Mouse (Mus musculus) left cerebral cortex, postnatal 10 days (tissue): ENCODE measurements around the gene Ehbp1. TPM values are rescaled to one million over a fixed set of nuclear protein-coding genes. Genes with fewer than 3 reads are reported as not detected.
A peak's percentile ranks its signal among the peaks of the same experiment; 100 is the strongest.

Experiments used
- DNase-seq, 2 experiments: peaks; one replicate each; pipeline ENCODE4 v3.0.0; 2021 to 2022; ENCODE audit warnings: low spot score in 2 of 2, mixed read lengths in 1 of 2; ENCODE audit errors: extremely low spot score in 1 of 2
- intact Hi-C: fragments of 180-260 bp; cut with DNase I; formaldehyde crosslinking; loops from one replicate; pipeline ENCODE4 v1.15.1; 2025
- total RNA-seq, 2 experiments: library from RNA; stranded (reverse); gene quantifications; 2 replicates each; pipeline ENCODE4 v1.2.3; 2021

Gene Ehbp1
- total RNA-seq, 2 experiments from 2014 or later = 66.2 to 68.6 TPM

DNA sequence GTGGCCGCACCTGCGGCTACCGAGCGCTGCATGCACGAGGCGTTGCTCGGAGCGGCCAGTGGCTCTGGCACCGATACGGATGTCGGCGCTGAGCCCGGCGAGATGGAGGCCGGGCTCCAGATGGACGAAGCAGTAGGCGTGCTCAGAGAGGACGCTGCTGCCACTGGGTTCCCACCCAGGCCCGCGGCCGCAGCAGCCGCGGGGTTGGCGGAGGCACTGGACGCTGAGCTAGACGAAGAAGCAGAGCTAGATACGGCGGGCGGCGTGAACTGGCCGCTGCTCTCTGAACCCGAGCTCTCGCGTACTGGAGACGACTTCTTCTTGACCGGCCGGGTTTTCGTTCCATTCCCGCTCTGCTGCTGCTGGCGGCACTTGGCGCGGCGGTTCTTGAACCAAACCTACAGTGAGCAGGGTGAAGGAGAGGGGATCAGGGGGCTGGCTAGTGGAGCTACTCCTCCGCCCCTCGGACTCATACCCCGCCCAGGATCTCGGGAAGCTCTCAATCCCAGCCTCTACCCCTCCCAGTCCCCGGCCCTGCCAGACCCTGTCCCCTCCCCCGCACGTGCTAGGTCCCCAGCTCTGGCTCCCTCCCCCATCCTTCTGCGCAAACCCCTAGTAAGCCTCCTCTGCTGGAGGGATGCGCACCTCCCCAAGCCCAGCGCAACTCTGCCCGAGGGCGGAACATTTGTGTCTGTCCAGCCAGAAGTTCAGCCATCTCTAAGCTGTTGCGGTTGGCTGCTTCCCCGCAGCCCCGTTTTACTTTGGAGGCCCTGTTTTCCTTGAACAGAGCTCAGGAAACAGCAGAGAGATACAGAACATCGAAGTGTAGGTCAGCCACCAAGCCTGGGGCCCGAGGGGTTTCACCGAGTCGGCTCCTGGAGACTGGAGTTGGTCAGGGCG lies 345.2 kb downstream of the Ehbp1 start:
- DNase-seq = peak; percentile 34 to 73
- intact Hi-C loops = loop anchor here (10.0 kb wide), 1 partner anchor 618 kb away; no protein-coding TSS in a partner anchor

GRCm38 (mm10) chr11:21996325-21996647 lies 345.8 kb downstream of the Ehbp1 start:
- intact Hi-C loops = loop anchor here (10.0 kb wide), 1 partner anchor 619 kb away; no protein-coding TSS in a partner anchor
- DNase-seq = no peak

- no peak for DNase-seq
- intact Hi-C loops = loop anchor here (2.0 to 10.0 kb wide), 2 partner anchors 207 to 619 kb away; no protein-coding TSS in a partner anchor
Observed at GRCm38 (mm10) chr11:21995534-21996324, 346.4 kb downstream of the Ehbp1 start.

DNA sequence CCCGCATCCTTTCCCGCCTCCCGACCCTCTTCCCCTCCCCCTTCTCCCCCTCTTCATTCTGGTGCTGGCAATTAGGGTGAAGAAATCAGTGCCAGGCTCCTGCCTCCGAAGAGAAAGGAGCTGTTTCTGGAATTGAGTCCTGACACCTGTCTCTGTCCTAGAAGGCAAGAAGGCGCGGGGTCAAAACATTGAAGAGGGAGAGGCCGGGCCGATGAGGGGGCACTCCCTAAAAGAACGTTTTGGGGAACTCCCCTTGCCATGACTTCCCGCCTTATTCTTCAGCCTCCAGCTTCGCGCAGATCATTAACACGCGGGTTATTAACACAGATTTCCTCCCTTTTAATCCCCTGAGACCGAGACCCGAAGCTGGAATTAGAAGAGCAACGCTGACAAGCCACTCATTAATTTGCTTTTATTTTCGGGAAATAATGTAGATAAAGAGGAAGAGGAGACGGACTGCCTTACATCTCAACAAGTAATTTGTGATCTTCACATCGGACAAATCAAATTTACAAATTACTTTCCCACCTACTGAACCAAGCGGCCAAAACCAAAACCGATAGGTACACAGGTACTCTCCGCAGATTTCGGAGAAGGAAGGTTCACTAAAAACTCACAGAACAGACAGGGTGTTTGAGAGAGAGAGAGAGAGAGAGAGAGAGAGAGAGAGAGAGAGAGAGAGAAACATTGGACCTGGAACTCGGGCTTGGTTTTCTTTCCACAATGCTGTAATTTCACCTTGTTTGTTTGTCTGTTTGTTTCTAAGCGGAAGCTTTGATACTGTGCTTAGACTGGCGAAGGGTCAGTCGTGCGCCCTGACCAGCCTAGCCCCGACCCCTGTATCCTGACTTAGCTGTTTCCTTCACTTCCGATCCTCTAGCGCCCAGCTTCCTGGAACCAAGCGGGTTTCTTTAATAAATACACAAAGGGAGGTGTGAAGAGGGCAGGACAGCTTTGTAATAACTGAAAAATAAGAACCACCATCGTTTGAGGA lies 347.4 kb downstream of the Ehbp1 start:
- no peak for DNase-seq
- intact Hi-C loops = loop anchor here (2.0 to 10.0 kb wide), 3 partner anchors 208 to 620 kb away; no protein-coding TSS in a partner anchor

- intact Hi-C loops = loop anchor here (2.0 to 10.0 kb wide), 3 partner anchors 209 to 621 kb away; no protein-coding TSS in a partner anchor
- DNase-seq = peak in 1 of 2 experiments; percentile 4
Observed at GRCm38 (mm10) chr11:21993597-21994376, 348.3 kb downstream of the Ehbp1 start.

DNA sequence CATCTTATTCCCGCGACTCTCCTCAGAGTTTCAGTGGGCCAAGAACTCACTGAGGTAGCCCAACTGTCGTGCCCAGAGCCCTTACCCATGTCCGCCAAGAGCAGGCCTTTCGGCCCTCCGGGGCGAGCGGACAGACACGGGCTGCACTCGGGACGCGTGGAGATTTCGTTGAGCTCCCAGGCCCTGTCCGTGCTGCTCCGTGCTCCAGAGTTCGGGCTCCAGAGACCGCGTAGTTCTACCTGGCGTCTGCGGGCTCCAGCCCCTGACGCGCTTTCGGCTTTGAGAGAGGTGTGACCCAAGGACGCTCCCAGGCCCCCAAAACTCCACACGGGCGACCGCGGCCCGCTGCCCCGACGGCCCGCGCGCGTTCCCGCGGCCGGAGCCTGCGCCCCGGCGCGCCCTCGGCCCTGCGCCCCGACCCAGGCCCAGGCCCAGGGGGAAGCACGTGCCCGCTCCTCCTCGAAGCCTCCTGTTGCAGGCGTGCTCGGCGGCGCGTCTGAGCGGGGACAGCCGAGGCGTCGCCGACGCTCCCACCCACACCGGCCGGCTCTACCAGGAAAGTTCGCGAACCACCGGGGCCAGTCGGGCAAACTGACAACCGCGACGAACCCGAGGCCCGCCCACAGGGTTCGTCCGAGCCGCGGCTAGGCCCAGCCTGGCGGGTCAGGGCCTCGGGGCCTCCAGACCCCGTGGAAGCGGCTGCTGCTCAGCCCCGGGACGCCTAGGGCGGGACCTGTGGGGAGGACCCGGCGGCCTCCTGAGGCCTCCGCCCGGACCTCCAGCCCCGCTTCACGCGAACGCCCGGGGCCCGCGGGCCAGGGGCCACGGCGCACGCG lies 349.1 kb downstream of the Ehbp1 start:
- peak in 1 of 2 experiments; percentile 33 for DNase-seq
- intact Hi-C loops = loop anchor here (5.0 to 10.0 kb wide), 2 partner anchors 331 to 622 kb away; no protein-coding TSS in a partner anchor

DNA sequence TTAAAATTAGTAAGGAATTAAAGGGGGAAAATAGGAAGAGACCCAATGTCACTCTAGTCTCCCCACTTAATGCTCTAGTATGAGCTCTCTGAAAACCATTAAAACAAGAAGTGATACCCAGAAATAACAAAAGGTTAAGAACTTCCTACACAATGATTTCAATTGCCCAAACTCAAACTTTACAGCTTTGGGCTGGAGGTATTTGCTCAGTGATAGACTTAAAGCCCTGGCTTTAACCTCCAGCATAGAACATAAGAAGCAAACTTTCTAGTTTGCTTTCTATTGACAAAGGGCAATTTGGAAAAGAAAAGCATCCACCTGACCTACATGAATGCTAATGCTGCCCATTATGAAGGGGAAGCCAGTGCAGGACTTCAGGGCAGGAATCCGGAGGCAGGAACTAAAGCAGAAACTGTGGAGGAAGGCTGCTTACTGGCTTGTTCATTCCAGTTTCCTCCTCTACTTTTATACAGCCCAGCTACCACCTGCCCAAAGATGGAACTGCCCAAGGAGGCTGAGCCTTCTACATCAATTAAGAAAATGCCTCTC lies 353.6 kb downstream of the Ehbp1 start:
- no peak for DNase-seq
- intact Hi-C loops = no loop called here

DNA sequence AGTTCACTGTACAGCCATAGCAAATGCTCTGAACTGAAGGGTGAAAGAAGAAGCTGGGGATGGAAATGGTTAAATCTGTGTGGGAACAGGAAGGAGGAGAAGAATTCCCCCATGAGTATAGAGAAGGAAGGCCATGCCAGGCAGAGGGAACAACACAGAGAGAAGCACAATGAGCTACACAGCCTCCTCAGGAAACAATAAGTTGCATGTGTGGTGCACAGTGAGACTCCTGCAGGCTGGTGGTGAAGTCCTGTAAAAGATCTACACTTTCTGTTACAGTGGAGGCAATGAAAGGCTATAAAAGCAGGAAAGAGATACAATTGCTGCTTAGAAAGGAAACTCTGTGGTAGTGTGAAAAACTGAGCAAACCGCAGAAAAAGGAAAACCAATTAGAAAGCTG lies 357.0 kb downstream of the Ehbp1 start:
- intact Hi-C loops = no loop called here
- no peak for DNase-seq

DNA sequence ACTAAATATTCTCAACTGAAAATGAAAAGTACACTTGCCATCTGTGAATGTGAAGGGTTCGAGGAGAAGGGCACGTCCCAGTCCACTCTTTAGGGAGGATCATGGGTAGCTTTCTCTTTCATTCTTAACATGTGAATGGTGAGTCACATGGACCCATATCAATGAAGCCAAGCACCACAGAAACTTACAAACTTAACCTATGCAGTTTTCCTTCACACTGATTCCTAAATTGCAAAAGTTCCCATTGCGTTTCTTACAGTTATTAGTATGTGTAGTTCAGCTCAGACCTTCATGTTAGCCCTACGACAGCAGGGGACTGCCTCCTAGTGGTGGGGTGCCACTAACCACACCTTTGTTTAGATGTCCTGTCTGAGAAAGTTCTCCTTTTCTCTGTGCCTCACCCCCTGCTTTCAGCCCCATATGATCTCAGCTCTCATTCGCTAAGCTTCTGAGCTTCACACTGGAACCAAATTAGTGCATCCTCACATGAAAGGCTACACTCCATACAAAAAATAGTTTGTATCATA lies 368.0 kb downstream of the Ehbp1 start:
- DNase-seq = no peak
- intact Hi-C loops = no loop called here

- DNase-seq = no peak
- intact Hi-C loops = no loop called here
Observed at GRCm38 (mm10) chr11:21973597-21973996, 368.5 kb downstream of the Ehbp1 start.

- intact Hi-C loops = no loop called here
- no peak for DNase-seq
Observed at GRCm38 (mm10) chr11:21968922-21969321, 373.2 kb downstream of the Ehbp1 start.

Other genes with a start within 250 kb of the Ehbp1 start
- gene Tmem17, start 169.8 kb upstream of the Ehbp1 start, total RNA-seq = 1 to 10 TPM; 7.1 to 8.6 TPM